Mouse (Mus musculus): Measurements from ENCODE around the gene Eogt. TPM values are rescaled to one million over a fixed set of nuclear protein-coding genes. Genes with fewer than 3 reads are reported as not detected.

The Eogt gene
- polyA plus RNA-seq, 1 experiment: 4.8 TPM

DNA sequence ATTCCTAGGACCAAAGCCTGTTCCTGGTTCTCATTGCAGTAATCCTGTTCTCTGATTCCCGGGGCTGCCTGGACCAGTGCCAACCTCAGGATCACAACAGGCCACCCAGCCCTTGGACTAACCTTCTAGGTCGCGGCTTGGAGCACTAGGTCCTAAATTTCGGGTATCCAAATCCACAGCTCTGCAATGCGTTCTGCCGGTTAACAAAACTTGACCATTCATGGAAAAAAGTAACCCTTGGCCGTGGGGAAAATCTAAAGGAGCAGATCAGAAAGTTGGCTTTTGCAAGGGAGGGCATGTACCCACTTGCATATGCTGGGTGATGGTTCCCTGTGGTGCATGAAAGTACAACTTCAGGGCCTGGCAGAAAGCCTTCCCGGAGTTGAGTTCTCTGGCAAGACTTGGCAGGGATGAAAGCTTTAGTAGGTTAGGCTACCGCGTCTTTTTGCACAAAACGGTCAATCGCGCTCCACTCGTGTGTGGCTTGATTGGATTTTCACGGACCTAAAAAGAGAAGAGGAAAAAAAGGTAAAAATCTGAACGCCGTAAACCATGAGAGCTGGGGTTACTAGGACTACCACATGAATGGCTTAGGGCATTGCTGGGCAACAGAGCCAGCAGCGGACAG, 1.1 kb downstream of the Eogt start:
- WGBS: 7% methylated on average over 18 of the region's 18 CpGs
- no peak for TF ChIP-seq POLR2A (IDR thresholded peaks at IDR 0.05; ENCODE audit: low read depth, low read length)
- TF ChIP-seq CTCF (IDR thresholded peaks at IDR 0.05; ENCODE audit: extremely low read depth, insufficient read length, insufficient replicate concordance, low read depth, low read length): no peak
- peaks cover 4% of the 10 kb centered on the region; the same call in 1 of the 2 replicates for H3K36me3 ChIP-seq (ENCODE audit: control insufficient read depth, insufficient read depth, low read length)
- peak overlapping the region; percentile 70 for H3K4me3 ChIP-seq (ENCODE audit: low read depth, low read length)
- no peak overlapping the region for H3K27ac ChIP-seq (ENCODE audit: insufficient read depth, low read depth, low read length)
- H3K27me3 ChIP-seq (ENCODE audit: control insufficient read depth, insufficient read depth, low read length): no peaks in the 10 kb centered on the region
- peaks cover 6% of the 10 kb centered on the region for H3K4me1 ChIP-seq (ENCODE audit: control insufficient read depth, insufficient read depth, insufficient read length, low read length)

DNA sequence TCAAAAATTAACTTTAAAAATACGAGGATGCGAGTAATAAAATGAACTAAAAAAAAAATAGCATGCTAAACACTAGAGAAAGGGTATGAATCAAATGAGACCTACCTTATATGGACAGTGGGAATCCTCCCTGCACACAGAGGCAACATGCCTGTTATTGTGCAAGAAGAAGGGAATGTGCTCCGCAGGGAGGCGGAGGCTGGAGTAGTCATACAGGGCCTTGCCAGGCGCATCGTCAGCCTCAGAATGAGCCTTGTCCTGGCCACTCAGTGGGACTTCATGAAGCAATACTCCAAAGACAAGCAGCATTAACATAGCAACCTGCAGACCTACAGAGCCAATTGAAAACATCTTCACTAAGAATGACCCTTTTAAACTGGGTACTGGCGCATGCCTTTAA, 3.8 kb downstream of the Eogt start:
- Histone ChIP-seq H3K27ac (ENCODE audit: insufficient read depth, low read depth, low read length) (no peak overlapping the region), H3K36me3 (ENCODE audit: control insufficient read depth, insufficient read depth, low read length) (peaks cover 9% of the 10 kb centered on the region), H3K4me3 (ENCODE audit: low read depth, low read length) (no peak overlapping the region), H3K4me1 (ENCODE audit: control insufficient read depth, insufficient read depth, insufficient read length, low read length) (peaks cover 6% of the 10 kb centered on the region), H3K27me3 (ENCODE audit: control insufficient read depth, insufficient read depth, low read length) (no peaks in the 10 kb centered on the region)
- TF ChIP-seq POLR2A (IDR thresholded peaks at IDR 0.05; ENCODE audit: low read depth, low read length) (no peak), CTCF (IDR thresholded peaks at IDR 0.05; ENCODE audit: extremely low read depth, insufficient read length, insufficient replicate concordance, low read depth, low read length) (no peak)
- WGBS: 95% methylated on average over 7 of the region's 7 CpGs

DNA sequence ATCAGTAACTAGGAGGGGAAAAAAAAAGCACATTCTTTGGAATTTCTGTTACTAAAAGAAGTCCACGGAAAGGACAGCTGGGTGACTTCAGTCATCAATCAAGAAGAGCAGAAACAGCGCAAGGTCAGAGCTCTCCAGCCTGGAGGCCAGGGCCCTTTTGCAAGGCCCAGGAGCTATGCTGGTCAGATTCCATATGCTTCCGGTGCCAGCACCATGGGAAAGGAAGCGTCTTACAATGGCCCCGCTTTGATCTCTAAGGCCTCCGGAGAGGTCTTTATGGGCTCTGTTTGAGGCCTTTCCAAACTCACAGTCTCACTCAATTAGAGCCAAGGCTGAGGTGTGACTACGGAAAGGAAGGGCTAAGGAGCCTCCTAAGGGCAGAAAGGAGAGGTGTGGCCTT, 4.6 kb downstream of the Eogt start:
- Histone ChIP-seq H3K36me3 (ENCODE audit: control insufficient read depth, insufficient read depth, low read length) (peaks cover 13% of the 10 kb centered on the region), H3K27me3 (ENCODE audit: control insufficient read depth, insufficient read depth, low read length) (no peaks in the 10 kb centered on the region), H3K4me3 (ENCODE audit: low read depth, low read length) (no peak overlapping the region), H3K4me1 (ENCODE audit: control insufficient read depth, insufficient read depth, insufficient read length, low read length) (peaks cover 5% of the 10 kb centered on the region), H3K27ac (ENCODE audit: insufficient read depth, low read depth, low read length) (no peak overlapping the region)
- TF ChIP-seq POLR2A (IDR thresholded peaks at IDR 0.05; ENCODE audit: low read depth, low read length) (no peak), CTCF (IDR thresholded peaks at IDR 0.05; ENCODE audit: extremely low read depth, insufficient read length, insufficient replicate concordance, low read depth, low read length) (no peak)
- 75% methylated on average over 7 of the region's 7 CpGs for WGBS

DNA sequence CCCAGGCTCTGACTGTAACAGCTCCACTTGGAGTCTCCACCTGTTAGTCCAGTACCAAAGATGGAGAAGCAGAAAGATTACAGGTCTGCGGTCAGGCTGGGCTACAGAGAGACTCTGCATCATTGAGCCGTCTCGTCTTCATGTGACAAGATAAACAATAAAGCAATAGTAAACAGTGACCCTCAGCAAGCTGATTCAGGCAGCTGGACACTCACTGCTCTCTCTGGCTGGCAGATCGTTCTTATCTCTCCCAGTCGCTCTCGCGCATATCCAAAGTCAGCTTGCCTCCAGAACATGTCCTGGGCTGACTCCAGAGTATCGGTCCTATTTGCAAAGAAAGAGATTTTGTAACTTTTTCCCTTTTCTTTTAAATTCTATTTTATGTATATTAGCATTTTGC, 6.4 kb downstream of the Eogt start:
- Histone ChIP-seq H3K27me3 (ENCODE audit: control insufficient read depth, insufficient read depth, low read length) (no peaks in the 10 kb centered on the region), H3K27ac (ENCODE audit: insufficient read depth, low read depth, low read length) (no peak overlapping the region), H3K4me3 (ENCODE audit: low read depth, low read length) (no peak overlapping the region), H3K4me1 (ENCODE audit: control insufficient read depth, insufficient read depth, insufficient read length, low read length) (peaks cover 2% of the 10 kb centered on the region), H3K36me3 (ENCODE audit: control insufficient read depth, insufficient read depth, low read length) (peaks cover 16% of the 10 kb centered on the region)
- WGBS: 86% methylated on average over 8 of the region's 8 CpGs
- TF ChIP-seq POLR2A (IDR thresholded peaks at IDR 0.05; ENCODE audit: low read depth, low read length): no peak
- TF ChIP-seq CTCF (IDR thresholded peaks at IDR 0.05; ENCODE audit: extremely low read depth, insufficient read length, insufficient replicate concordance, low read depth, low read length): no peak

DNA sequence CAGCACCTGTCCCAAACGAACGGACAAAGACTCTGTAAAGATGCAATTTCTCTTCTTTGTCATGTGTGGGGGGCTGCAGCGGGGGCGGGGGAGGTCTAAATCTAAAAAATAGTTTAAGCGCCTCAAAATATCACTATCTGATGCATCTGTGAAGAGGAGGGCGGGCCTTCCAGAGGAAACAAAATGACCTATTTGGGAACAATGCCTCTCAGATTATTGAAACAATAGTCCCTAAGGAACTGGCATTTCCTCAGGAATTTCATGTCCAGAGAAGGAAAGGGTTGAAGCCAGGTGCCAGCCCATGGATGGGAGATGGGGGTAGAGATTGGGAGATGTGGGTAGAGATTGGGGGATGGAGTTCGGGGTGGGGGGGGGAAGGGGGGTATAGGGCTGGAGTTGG, 7.2 kb downstream of the Eogt start:
- no peak for TF ChIP-seq POLR2A (IDR thresholded peaks at IDR 0.05; ENCODE audit: low read depth, low read length)
- TF ChIP-seq CTCF (IDR thresholded peaks at IDR 0.05; ENCODE audit: extremely low read depth, insufficient read length, insufficient replicate concordance, low read depth, low read length): no peak
- WGBS: 86% methylated on average over 7 of the region's 7 CpGs
- Histone ChIP-seq H3K4me3 (ENCODE audit: low read depth, low read length) (no peak overlapping the region), H3K27me3 (ENCODE audit: control insufficient read depth, insufficient read depth, low read length) (no peaks in the 10 kb centered on the region), H3K4me1 (ENCODE audit: control insufficient read depth, insufficient read depth, insufficient read length, low read length) (no peaks in the 10 kb centered on the region), H3K27ac (ENCODE audit: insufficient read depth, low read depth, low read length) (no peak overlapping the region), H3K36me3 (ENCODE audit: control insufficient read depth, insufficient read depth, low read length) (peaks cover 16% of the 10 kb centered on the region)

DNA sequence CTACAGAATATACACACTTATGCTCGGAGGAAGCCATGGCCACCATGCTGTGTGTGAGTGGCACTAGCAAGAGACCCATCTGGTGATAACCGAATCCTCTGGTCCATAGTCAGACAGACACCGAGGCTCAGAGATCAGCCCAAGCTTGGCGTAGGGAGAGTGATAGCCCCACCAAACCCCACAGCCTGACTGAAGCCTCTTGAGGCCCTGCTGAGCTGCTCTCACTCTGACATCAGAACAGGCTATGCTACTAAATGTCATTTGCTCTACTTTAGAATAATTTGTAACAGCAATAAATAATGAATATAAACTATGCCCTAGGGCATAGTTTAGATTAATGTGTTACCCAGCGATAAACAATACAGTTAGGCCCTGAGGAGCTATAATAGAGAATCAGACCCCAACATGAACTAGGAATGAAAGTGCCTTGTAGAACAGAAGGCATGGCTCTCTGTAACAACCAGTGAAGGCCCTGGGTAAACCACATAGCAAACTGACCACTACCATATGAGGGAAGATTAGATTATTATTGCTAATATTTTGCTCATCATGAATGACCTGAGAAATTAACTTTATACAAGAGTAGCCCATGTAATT, 16.2 kb downstream of the Eogt start:
- Histone ChIP-seq H3K4me1 (ENCODE audit: control insufficient read depth, insufficient read depth, insufficient read length, low read length) (no peaks in the 10 kb centered on the region), H3K36me3 (ENCODE audit: control insufficient read depth, insufficient read depth, low read length) (peaks cover 24% of the 10 kb centered on the region), H3K27ac (ENCODE audit: insufficient read depth, low read depth, low read length) (no peak overlapping the region), H3K4me3 (ENCODE audit: low read depth, low read length) (no peak overlapping the region), H3K27me3 (ENCODE audit: control insufficient read depth, insufficient read depth, low read length) (no peaks in the 10 kb centered on the region)
- TF ChIP-seq POLR2A (IDR thresholded peaks at IDR 0.05; ENCODE audit: low read depth, low read length) (no peak), CTCF (IDR thresholded peaks at IDR 0.05; ENCODE audit: extremely low read depth, insufficient read length, insufficient replicate concordance, low read depth, low read length) (no peak)
- 84% methylated on average over 5 of the region's 5 CpGs for WGBS

DNA sequence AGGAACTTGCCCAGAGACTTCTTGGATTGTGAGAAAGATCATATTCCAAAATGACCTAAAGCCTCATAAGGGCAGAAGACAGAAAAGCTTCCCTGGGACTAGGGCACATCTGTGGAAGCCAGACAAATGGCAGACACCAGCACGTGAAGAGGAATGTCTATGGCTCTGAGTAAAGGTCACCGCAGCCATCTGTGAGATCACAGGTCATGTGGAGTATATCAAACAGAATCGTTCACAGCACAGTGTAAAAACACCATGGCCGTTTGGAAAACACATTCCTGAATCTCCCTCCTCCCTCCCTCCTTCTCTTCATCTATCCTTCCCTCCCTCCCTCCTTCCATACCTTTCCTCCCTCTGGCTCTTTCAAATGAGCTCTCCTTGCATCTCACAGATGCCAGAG, 17.2 kb downstream of the Eogt start:
- H3K27ac ChIP-seq (ENCODE audit: insufficient read depth, low read depth, low read length): no peak overlapping the region
- no peak overlapping the region for H3K4me3 ChIP-seq (ENCODE audit: low read depth, low read length)
- H3K36me3 ChIP-seq (ENCODE audit: control insufficient read depth, insufficient read depth, low read length): peaks cover 24% of the 10 kb centered on the region
- TF ChIP-seq CTCF (IDR thresholded peaks at IDR 0.05; ENCODE audit: extremely low read depth, insufficient read length, insufficient replicate concordance, low read depth, low read length): no peak
- TF ChIP-seq POLR2A (IDR thresholded peaks at IDR 0.05; ENCODE audit: low read depth, low read length): no peak
- no peaks in the 10 kb centered on the region for H3K27me3 ChIP-seq (ENCODE audit: control insufficient read depth, insufficient read depth, low read length)
- H3K4me1 ChIP-seq (ENCODE audit: control insufficient read depth, insufficient read depth, insufficient read length, low read length): no peaks in the 10 kb centered on the region
- WGBS: 35% methylated on average over 4 of the region's 4 CpGs
